Mouse (Mus musculus) kidney, embryonic 16.5 days (tissue): ENCODE measurements at regions not wholly inside any gene's neighbourhood (a gene's known extent, or its start where the extent isn't known, plus 50 kb on each side); places are given as distances from the start of the nearest gene placed in this dataset.

Experiments
- ATAC-seq: fragments of 200-750 bp; cut with Nextera tagmentation; 2 replicates; pipeline ENCODE4 v1.8.0; 2017; ENCODE audit warnings: moderate TSS enrichment; ENCODE audit not compliant: low FRiP score, low TSS enrichment
- H3K27ac ChIP-seq: fragments of 300-500 bp; sonication (generic); 2 replicates; pipeline ENCODE4 v1.5.1; 2014; ENCODE audit warnings: low read length
- H3K27me3 ChIP-seq: fragments of 300-500 bp; sonication (generic); 2 replicates; pipeline ENCODE4 v1.6.1; 2014; ENCODE audit warnings: low read length, control low read depth, mixed read lengths; ENCODE audit not compliant: insufficient read depth
- H3K36me3 ChIP-seq: fragments of 300-500 bp; sonication (generic); 2 replicates; pipeline ENCODE4 v1.6.1; 2014; ENCODE audit warnings: low read length, control low read depth, mixed read lengths; ENCODE audit not compliant: insufficient read depth
- H3K4me1 ChIP-seq: fragments of 300-500 bp; sonication (generic); 2 replicates; pipeline ENCODE4 v1.6.1; 2014; ENCODE audit warnings: low read length, control low read depth, mixed read lengths; ENCODE audit not compliant: insufficient read depth
- H3K4me2 ChIP-seq: fragments of 300-500 bp; sonication (generic); replicated peaks from 2 replicates; pipeline ENCODE4 v1.6.1; 2014; ENCODE audit warnings: low read depth, low read length
- H3K4me3 ChIP-seq: fragments of 300-500 bp; sonication (generic); 2 replicates; pipeline ENCODE4 v1.5.1; 2014; ENCODE audit warnings: mild to moderate bottlenecking, low read length
- H3K9ac ChIP-seq: fragments of 300-500 bp; sonication (generic); replicated peaks from 2 replicates; pipeline ENCODE4 v1.6.1; 2014; ENCODE audit warnings: low read length
- H3K9me3 ChIP-seq: fragments of 300-500 bp; sonication (generic); 2 replicates; pipeline ENCODE4 v1.6.1; 2016; ENCODE audit warnings: low read length, control low read depth
- WGBS: fragments of 180-500 bp; shearing (Covaris S2); extraction: QIAGEN DNeasy Blood & Tissue Kit; methylation state at CpG from one replicate; pipeline ENCODE4 v1.1.7; 2014; 5-methylcytosine and 5-hydroxymethylcytosine counted together

GRCm38 (mm10) chr5:118984797-118985408, 424.4 kb downstream of the Med13l start:
- H3K27me3 ChIP-seq, result no peaks in the 10 kb centered on the region; the same call in 1 of the 2 replicates
- H3K9ac ChIP-seq, result no peak overlapping the region
- no peak overlapping the region for H3K4me2 ChIP-seq
- no peak overlapping the region for H3K27ac ChIP-seq
- 83% methylated on average over 9 of the region's 9 CpGs for WGBS
- H3K36me3 ChIP-seq, result no peaks in the 10 kb centered on the region
- no peak overlapping the region for H3K4me3 ChIP-seq
- H3K9me3 ChIP-seq, result no peaks in the 10 kb centered on the region
- no peaks in the 10 kb centered on the region for H3K4me1 ChIP-seq
- ATAC-seq, result no peak

- WGBS, result 47% methylated on average over 10 of the region's 10 CpGs
- Histone ChIP-seq H3K4me3 (no peak overlapping the region), H3K9ac (no peak overlapping the region), H3K27ac (no peak overlapping the region), H3K4me2 (no peak overlapping the region), H3K36me3 (no peaks in the 10 kb centered on the region), H3K4me1 (no peaks in the 10 kb centered on the region), H3K27me3 (0 out of 2 replicates have a peak, but pooled peaks cover 3% of the 10 kb centered on the region), H3K9me3 (no peaks in the 10 kb centered on the region)
- ATAC-seq, result no peak
Measured at GRCm38 (mm10) chr5:118987376-118988000, 427.0 kb downstream of the Med13l start.

GRCm38 (mm10) chr5:118999124-118999523, 438.6 kb downstream of the Med13l start:
- no peak for ATAC-seq
- Histone ChIP-seq H3K36me3 (no peaks in the 10 kb centered on the region), H3K9ac (no peak overlapping the region), H3K9me3 (no peaks in the 10 kb centered on the region), H3K4me1 (no peaks in the 10 kb centered on the region), H3K27me3 (peaks cover 5% of the 10 kb centered on the region; the same call in 1 of the 2 replicates), H3K4me2 (no peak overlapping the region), H3K27ac (no peak overlapping the region), H3K4me3 (no peak overlapping the region)
- 4% methylated on average over 15 of the region's 15 CpGs for WGBS

- peak; percentile 51; the same call in 1 of the 2 replicates for ATAC-seq
Measured at GRCm38 (mm10) chr5:119005825-119006471, 445.5 kb downstream of the Med13l start.

GRCm38 (mm10) chr5:119010048-119010447, 449.6 kb downstream of the Med13l start:
- Histone ChIP-seq H3K4me3 (no peak overlapping the region), H3K36me3 (no peaks in the 10 kb centered on the region), H3K9me3 (peaks cover 3% of the 10 kb centered on the region), H3K27me3 (peaks cover 20% of the 10 kb centered on the region), H3K4me1 (peaks cover 9% of the 10 kb centered on the region), H3K9ac (no peak overlapping the region), H3K27ac (no peak overlapping the region), H3K4me2 (no peak overlapping the region)
- ATAC-seq, result no peak
- WGBS, result 57% methylated on average over 14 of the region's 14 CpGs

More at GRCm38 (mm10) chr5:119005825-119006471, 445.5 kb downstream of the Med13l start:
- peak overlapping the region; percentile 56 for H3K9ac ChIP-seq
- 2% methylated on average over 33 of the region's 34 CpGs for WGBS
- no peaks in the 10 kb centered on the region for H3K9me3 ChIP-seq
- peak overlapping the region; percentile 37 for H3K4me3 ChIP-seq
- H3K4me1 ChIP-seq, result peaks cover 9% of the 10 kb centered on the region
- H3K27ac ChIP-seq, result no peak overlapping the region
- H3K4me2 ChIP-seq, result peak overlapping the region; percentile 65
- H3K36me3 ChIP-seq, result no peaks in the 10 kb centered on the region
- peaks cover 19% of the 10 kb centered on the region for H3K27me3 ChIP-seq

GRCm38 (mm10) chr5:119015181-119015580, 454.7 kb downstream of the Med13l start:
- 89% methylated on average over 5 of the region's 5 CpGs for WGBS
- H3K4me1 ChIP-seq, result peaks cover 4% of the 10 kb centered on the region; the same call in 1 of the 2 replicates
- H3K36me3 ChIP-seq, result no peaks in the 10 kb centered on the region
- peaks cover 3% of the 10 kb centered on the region for H3K9me3 ChIP-seq
- no peak overlapping the region for H3K27ac ChIP-seq
- H3K4me2 ChIP-seq, result no peak overlapping the region
- H3K9ac ChIP-seq, result no peak overlapping the region
- H3K27me3 ChIP-seq, result 0 out of 2 replicates have a peak, but pooled peaks cover 2% of the 10 kb centered on the region
- H3K4me3 ChIP-seq, result no peak overlapping the region
- ATAC-seq, result 0 out of 2 replicates have a peak, but pooled peaks have one; percentile 19

GRCm38 (mm10) chr5:119015606-119016255, 455.3 kb downstream of the Med13l start:
- WGBS, result 21% methylated on average over 15 of the region's 15 CpGs
- H3K4me1 ChIP-seq, result peaks cover 4% of the 10 kb centered on the region; the same call in 1 of the 2 replicates
- no peaks in the 10 kb centered on the region for H3K36me3 ChIP-seq
- peaks cover 3% of the 10 kb centered on the region for H3K9me3 ChIP-seq
- no peak overlapping the region for H3K9ac ChIP-seq
- H3K4me3 ChIP-seq, result no peak overlapping the region
- H3K27ac ChIP-seq, result no peak overlapping the region
- no peak for ATAC-seq
- no peak overlapping the region for H3K4me2 ChIP-seq
- 0 out of 2 replicates have a peak, but pooled peaks cover 2% of the 10 kb centered on the region for H3K27me3 ChIP-seq

- H3K9ac ChIP-seq, result no peak overlapping the region
Measured at GRCm38 (mm10) chr5:119016420-119016819, 455.9 kb downstream of the Med13l start.

GRCm38 (mm10) chr5:119023947-119024346, 463.5 kb downstream of the Med13l start:
- Histone ChIP-seq H3K4me1 (no peaks in the 10 kb centered on the region), H3K27ac (no peak overlapping the region), H3K9me3 (no peaks in the 10 kb centered on the region; the same call in 1 of the 2 replicates), H3K36me3 (no peaks in the 10 kb centered on the region), H3K4me2 (no peak overlapping the region), H3K27me3 (peaks cover 3% of the 10 kb centered on the region; the same call in 1 of the 2 replicates), H3K4me3 (no peak overlapping the region), H3K9ac (no peak overlapping the region)
- 0 out of 2 replicates have a peak, but pooled peaks have one; percentile 27 for ATAC-seq
- WGBS, result 33% methylated on average over 8 of the region's 8 CpGs

More at GRCm38 (mm10) chr5:119016420-119016819, 455.9 kb downstream of the Med13l start:
- Histone ChIP-seq H3K4me2 (no peak overlapping the region), H3K27ac (no peak overlapping the region), H3K4me1 (peaks cover 4% of the 10 kb centered on the region; the same call in 1 of the 2 replicates), H3K36me3 (no peaks in the 10 kb centered on the region), H3K27me3 (0 out of 2 replicates have a peak, but pooled peaks cover 4% of the 10 kb centered on the region), H3K9me3 (peaks cover 3% of the 10 kb centered on the region), H3K4me3 (no peak overlapping the region)
- 18% methylated on average over 4 of the region's 4 CpGs for WGBS
- ATAC-seq, result no peak
